Mouse (Mus musculus) neural tube, embryonic 10.5 days (tissue): ENCODE measurements around the gene Ric8b.

Experiments
- DNase-seq: peaks from one replicate; pipeline ENCODE4 v3.0.0-alpha.2; 2017; ENCODE audit warnings: low spot score; ENCODE audit errors: extremely low spot score

Gene Ric8b

GRCm38 (mm10) chr10:84916810-84917730 lies at the start of gene Ric8b:
Gene Ric8b (plus strand): TSS chr10:84917616.
- DNase-seq, result peak; percentile 98

GRCm38 (mm10) chr10:84871285-84871684 lies 46.1 kb upstream of the Ric8b start:
- DNase-seq, result no peak

GRCm38 (mm10) chr10:84871921-84872320 lies 45.5 kb upstream of the Ric8b start:
- DNase-seq, result no peak

- no peak for DNase-seq
These were observed 37.4 kb upstream of the Ric8b start for GRCm38 (mm10) chr10:84879823-84880571.

- no peak for DNase-seq
These were observed 34.9 kb upstream of the Ric8b start for GRCm38 (mm10) chr10:84882528-84882927.

GRCm38 (mm10) chr10:84885341-84885884 lies 32.0 kb upstream of the Ric8b start:
- no peak for DNase-seq

- DNase-seq, result no peak
These were observed 31.2 kb upstream of the Ric8b start for GRCm38 (mm10) chr10:84886221-84886627.

- DNase-seq, result no peak
These were observed 30.6 kb upstream of the Ric8b start for GRCm38 (mm10) chr10:84886785-84887184.

GRCm38 (mm10) chr10:84889096-84889846 lies 28.1 kb upstream of the Ric8b start:
- DNase-seq, result no peak

GRCm38 (mm10) chr10:84895810-84896358 lies 21.5 kb upstream of the Ric8b start:
- DNase-seq, result no peak

- DNase-seq, result no peak
These were observed 20.2 kb upstream of the Ric8b start for GRCm38 (mm10) chr10:84896941-84897930.

- no peak for DNase-seq
These were observed 19.1 kb upstream of the Ric8b start for GRCm38 (mm10) chr10:84898144-84898979.

- no peak for DNase-seq
These were observed 15.7 kb upstream of the Ric8b start for GRCm38 (mm10) chr10:84901676-84902075.

GRCm38 (mm10) chr10:84902213-84902612 lies 15.2 kb upstream of the Ric8b start:
- DNase-seq, result no peak

- no peak for DNase-seq
These were observed 14.1 kb upstream of the Ric8b start for GRCm38 (mm10) chr10:84903307-84903706.

GRCm38 (mm10) chr10:84903742-84904141 lies 13.7 kb upstream of the Ric8b start:
- DNase-seq, result no peak

GRCm38 (mm10) chr10:84906895-84907294 lies 10.5 kb upstream of the Ric8b start:
- DNase-seq, result no peak

GRCm38 (mm10) chr10:84908006-84908405 lies 9.4 kb upstream of the Ric8b start:
- no peak for DNase-seq

GRCm38 (mm10) chr10:84908471-84908870 lies 8.9 kb upstream of the Ric8b start:
- DNase-seq, result no peak
